Mouse (Mus musculus): Measurements from ENCODE around the gene Itga6. TPM values are rescaled to one million over a fixed set of nuclear protein-coding genes. Genes with fewer than 3 reads are reported as not detected.
"Not testable (repeated sequence)": the region's sequence is repeated elsewhere in the genome, so short reads cannot be mapped to it uniquely, and the experiment has no call there.

Gene Itga6
- 10 to 100 TPM; 45.8 to 48.3 TPM for total RNA-seq (2021)
- long read RNA-seq, full-length matches to known transcripts, result 1 of 16 reads
- long read RNA-seq, partial matches to known transcripts, result 2 of 16 reads
- long read RNA-seq, other reads (novel, unspliced or antisense), result 13 of 16 reads

- no peak for DNase-seq (ENCODE audit: low spot score in 2 of 2)
Measured at GRCm38 (mm10) chr2:71745610-71746374, at the start of gene Itga6. Gene Itga6 (plus strand): TSS chr2:71745616.

GRCm38 (mm10) chr2:71696776-71697175, 48.6 kb upstream of the Itga6 start:
- no peak for DNase-seq (ENCODE audit: low spot score in 2 of 2)

GRCm38 (mm10) chr2:71697408-71698336, 47.7 kb upstream of the Itga6 start:
- no peak for DNase-seq (ENCODE audit: low spot score in 2 of 2)

DNA sequence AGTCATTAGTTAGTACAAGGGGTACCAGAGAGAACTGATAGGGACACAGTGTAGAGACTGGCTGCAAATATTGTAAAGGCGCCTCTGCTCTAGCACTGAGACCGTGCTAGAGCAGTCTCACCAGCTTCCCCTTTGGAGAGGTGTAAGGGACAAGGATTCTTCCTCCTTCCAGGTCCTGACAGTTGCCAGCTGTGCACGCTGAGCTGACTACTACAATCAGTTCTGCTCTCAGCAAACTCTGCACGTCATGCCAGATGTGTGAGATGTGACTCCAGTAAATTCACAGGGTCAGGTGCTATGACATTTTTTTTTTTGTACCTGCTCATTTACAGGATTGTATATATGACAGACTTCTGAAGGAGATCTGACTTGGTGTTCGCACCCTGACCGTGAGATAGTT, 47.0 kb upstream of the Itga6 start:
- no peak for DNase-seq (ENCODE audit: low spot score in 2 of 2)

DNA sequence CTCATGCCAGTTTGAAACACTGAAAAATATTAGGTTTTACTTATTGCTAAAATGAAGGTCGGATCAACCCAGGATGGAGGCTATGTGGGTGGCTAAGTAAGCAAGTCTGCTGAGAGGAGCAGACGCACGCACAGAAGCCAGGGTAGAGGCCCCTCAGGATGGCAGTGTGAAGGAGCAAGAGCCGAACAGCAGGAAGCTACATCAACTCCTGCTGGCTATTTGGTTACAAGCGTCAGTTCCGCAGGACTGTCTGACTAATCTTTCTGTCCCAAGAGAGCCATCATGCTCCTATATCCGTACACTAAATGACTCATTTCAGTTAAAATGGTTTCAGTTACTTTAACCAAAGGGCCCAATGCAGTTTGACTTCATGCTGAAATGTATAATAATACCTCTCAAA, 46.5 kb upstream of the Itga6 start:
- no peak for DNase-seq (ENCODE audit: low spot score in 2 of 2)

DNA sequence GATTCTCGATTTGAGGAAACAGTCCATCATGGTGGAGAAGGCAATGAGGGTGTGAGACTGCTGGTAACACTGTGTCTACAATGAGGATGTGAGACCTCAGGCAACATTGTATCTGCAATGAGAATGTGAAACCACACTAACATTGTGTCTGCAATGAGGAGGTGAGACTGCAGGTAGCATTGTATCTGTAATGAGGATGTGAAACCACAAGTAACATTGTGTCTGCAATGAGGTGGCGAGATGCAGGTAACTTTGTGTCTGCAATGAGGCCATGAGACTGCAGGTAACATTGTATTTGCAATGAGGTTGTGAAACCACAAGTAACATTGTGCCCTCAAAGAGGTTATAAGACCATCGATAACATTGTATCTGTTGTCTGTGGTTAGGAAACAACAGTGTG, 44.1 kb upstream of the Itga6 start:
- DNase-seq (ENCODE audit: low spot score in 2 of 2), result no peak

GRCm38 (mm10) chr2:71704309-71704708, 41.1 kb upstream of the Itga6 start:
- DNase-seq (ENCODE audit: low spot score in 2 of 2), result no peak

DNA sequence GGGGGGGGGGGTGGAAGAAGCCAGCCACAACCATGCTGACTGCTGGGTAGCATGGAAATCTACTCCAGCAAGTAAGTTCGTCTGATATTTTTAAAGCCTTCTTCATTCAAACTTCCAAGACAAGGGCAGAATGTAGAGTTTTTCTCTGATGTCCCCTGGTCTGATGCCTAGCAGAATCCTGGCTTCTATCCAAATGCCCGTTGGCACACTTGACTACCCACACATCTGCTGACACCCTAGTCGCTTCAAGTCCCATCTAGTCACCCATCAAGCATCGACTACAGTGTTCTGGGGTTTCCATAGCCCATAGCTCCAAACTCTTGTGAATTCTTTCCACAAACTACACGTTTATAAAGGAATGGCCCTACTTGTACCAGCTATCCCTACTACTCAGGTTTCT, 36.5 kb upstream of the Itga6 start:
- DNase-seq (ENCODE audit: low spot score in 2 of 2), result no peak

DNA sequence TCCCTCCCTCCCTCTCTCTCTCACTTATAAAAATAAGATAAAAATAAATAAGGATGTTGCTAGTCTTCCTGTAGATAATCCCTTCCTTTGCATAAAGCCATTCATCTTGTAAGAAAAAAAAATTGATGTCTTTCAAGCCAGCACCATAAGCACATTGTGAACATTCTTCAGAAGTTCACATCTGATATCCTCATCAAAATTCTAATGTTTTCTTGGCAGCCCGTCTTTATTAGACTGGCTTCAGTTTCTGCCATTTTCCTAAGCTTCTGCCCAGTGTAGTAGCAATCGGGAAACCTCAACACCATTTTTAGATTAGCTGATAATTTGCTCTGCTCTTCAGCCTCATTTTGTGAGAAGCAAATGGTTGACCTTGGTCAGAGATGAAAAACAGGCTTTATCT, 33.8 kb upstream of the Itga6 start:
- no peak for DNase-seq (ENCODE audit: low spot score in 2 of 2)

- no peak for DNase-seq (ENCODE audit: low spot score in 2 of 2)
Measured at GRCm38 (mm10) chr2:71714416-71714815, 31.0 kb upstream of the Itga6 start.

DNA sequence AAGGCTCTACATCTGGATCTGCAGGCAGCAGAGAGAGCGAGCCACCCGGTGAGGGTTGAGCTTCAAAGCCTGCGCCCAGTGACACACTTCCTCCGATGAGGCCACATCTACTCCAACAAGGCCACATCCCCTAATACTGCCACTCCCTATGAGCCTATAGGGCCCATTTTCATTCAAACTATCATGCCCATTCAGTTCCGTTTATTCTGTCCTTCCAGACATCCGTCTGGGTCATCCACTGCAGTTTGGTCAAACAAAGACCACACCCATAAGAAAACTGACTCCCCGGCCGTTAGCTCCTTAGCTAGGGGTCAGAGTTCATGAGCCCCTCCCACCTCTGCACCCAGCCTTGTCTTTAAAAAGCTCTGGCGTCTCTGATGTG, 26.4 kb upstream of the Itga6 start:
- no peak for DNase-seq (ENCODE audit: low spot score in 2 of 2)

- peak; percentile 33 to 57 for DNase-seq (ENCODE audit: low spot score in 2 of 2)
Measured at GRCm38 (mm10) chr2:71719387-71720034, 25.9 kb upstream of the Itga6 start.

GRCm38 (mm10) chr2:71720556-71720955, 24.9 kb upstream of the Itga6 start:
- DNase-seq (ENCODE audit: low spot score in 2 of 2), result not testable (repeated sequence)

DNA sequence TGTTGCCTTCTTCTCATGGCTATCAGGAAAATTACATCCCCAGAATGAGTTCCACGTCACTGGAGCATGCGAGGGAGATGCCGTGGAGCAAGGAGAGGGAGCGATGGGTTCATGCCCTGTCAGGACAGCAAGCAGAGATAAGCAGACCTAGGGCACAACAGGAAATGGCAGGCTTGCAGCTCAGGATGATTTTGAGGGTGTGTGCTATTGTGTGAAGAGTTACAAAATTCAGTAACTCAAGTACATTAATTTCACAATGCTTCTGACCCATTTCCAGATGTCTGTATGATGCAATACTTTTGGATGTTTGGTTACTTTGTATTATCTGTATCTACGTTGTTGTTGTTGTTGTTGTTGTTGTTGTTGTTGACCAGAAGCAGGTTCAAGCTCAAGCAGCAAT, 22.5 kb upstream of the Itga6 start:
- DNase-seq (ENCODE audit: low spot score in 2 of 2), result no peak

- no peak for DNase-seq (ENCODE audit: low spot score in 2 of 2)
Measured at GRCm38 (mm10) chr2:71723623-71724022, 21.8 kb upstream of the Itga6 start.

- no peak for DNase-seq (ENCODE audit: low spot score in 2 of 2)
Measured at GRCm38 (mm10) chr2:71724028-71724427, 21.4 kb upstream of the Itga6 start.

GRCm38 (mm10) chr2:71725446-71725845, 20.0 kb upstream of the Itga6 start:
- no peak for DNase-seq (ENCODE audit: low spot score in 2 of 2)

DNA sequence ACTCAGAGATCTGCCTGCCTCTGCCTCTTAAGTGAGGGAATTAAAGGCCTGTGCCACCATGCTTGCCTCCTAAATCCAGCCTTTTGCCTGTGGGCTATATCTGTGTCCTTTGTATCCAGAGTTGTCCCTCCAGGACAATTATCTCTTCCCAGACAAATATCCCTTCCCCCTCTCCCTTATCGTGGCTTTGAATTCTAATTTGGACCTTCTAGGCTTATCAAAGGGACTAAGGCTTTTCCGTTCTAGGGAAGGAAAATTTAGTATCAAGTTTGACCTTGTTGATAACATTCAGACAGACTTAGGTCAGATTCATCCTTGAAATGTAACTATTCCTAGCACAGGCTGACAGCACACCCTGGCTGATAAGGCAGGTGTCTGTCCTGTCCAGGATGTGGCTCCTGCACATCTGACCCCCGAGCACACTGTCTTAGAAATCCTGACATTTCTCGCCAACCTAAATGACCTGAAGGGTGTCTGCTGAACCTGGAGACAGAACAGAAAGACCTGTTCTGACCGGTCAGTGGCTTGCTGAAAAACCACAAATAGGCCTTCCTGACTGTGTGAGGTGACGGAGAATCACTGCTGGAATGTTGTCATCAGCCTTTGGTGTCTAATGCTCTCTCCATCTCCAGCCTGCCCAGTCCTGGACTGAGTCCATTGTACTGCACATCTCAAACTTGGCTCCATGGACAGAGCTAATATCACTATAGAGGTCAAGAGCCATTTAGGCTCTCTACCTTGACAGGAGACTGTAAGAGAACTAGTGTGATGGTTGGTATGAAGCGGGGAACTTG, 18.3 kb upstream of the Itga6 start:
- DNase-seq (ENCODE audit: low spot score in 2 of 2), result no peak

DNA sequence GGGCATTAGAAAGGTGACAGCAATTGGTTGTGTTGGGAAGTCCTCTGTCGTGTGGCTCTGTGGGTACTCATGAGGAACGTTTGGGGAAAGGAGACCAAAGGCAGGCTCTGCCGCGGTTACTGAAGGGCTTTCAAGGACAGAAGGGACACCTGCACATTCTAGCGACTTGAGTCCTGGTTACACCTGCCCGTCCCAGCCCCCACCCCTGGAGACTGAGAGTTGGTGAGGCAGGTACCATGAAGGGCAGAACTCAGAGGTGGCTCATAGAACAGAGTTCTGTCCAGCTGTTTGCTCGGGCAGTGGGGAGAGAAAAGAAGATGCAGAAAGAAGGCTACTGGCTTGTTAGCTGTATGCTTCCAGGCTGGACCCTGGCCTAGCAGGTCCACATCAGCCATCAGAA, 17.1 kb upstream of the Itga6 start:
- DNase-seq (ENCODE audit: low spot score in 2 of 2), result no peak

- DNase-seq (ENCODE audit: low spot score in 2 of 2), result no peak
Measured at GRCm38 (mm10) chr2:71728796-71729195, 16.6 kb upstream of the Itga6 start.

Measured in layer of hippocampus, postnatal 10 days (tissue).